Mouse (Mus musculus) forebrain, postnatal 0 days (tissue): ENCODE measurements around the gene Actr5. TPM values are rescaled to one million over a fixed set of nuclear protein-coding genes. Genes with fewer than 3 reads are reported as not detected.

Experiments used
- ATAC-seq: fragments of 200-750 bp; cut with Nextera tagmentation; 2 replicates; pipeline ENCODE4 v1.8.0; 2017; ENCODE audit warnings: mild to moderate bottlenecking, moderate library complexity
- DNase-seq: peaks from one replicate; pipeline ENCODE4 v3.0.0-alpha.2; 2015
- H3K27ac ChIP-seq: fragments of 300-500 bp; sonication (generic); 2 replicates; pipeline ENCODE4 v1.5.1; 2014; ENCODE audit warnings: low read depth, mild to moderate bottlenecking, antibody characterized with exemption, low read length, moderate library complexity, mixed read lengths
- H3K27me3 ChIP-seq: fragments of 300-500 bp; sonication (generic); 2 replicates; pipeline ENCODE4 v1.6.1; 2014; ENCODE audit warnings: mild to moderate bottlenecking, low read length, mixed read lengths; ENCODE audit not compliant: insufficient read depth
- H3K36me3 ChIP-seq: fragments of 300-500 bp; sonication (generic); 2 replicates; pipeline ENCODE4 v1.6.1; 2014; ENCODE audit warnings: mild to moderate bottlenecking, moderate library complexity; ENCODE audit not compliant: insufficient read depth
- H3K4me1 ChIP-seq: fragments of 300-500 bp; sonication (generic); 2 replicates; pipeline ENCODE4 v1.6.1; 2014; ENCODE audit warnings: antibody characterized with exemption; ENCODE audit not compliant: insufficient read depth
- H3K4me2 ChIP-seq: fragments of 300-500 bp; sonication (generic); 2 replicates; pipeline ENCODE4 v1.6.1; 2014; ENCODE audit warnings: low read depth, mild to moderate bottlenecking, moderate library complexity
- H3K4me3 ChIP-seq: fragments of 300-500 bp; sonication (generic); 2 replicates; pipeline ENCODE4 v1.5.1; 2014; ENCODE audit warnings: low read depth, low read length, mixed read lengths
- H3K9ac ChIP-seq: fragments of 300-500 bp; sonication (generic); 2 replicates; pipeline ENCODE4 v1.6.1; 2014; ENCODE audit warnings: mild to moderate bottlenecking
- H3K9me3 ChIP-seq: fragments of 300-500 bp; sonication (generic); 2 replicates; pipeline ENCODE4 v1.6.1; 2016; ENCODE audit warnings: low read length
- CTCF ChIP-seq: sonication (generic); IDR thresholded peaks from 2 replicates; pipeline ENCODE4 v1.5.1; 2016; ENCODE audit warnings: antibody characterized with exemption, control low read depth, low read depth
- WGBS: fragments of 180-500 bp; shearing (Covaris S2); extraction: QIAGEN DNeasy Blood & Tissue Kit; methylation state at CpG from one replicate; pipeline ENCODE4 v1.1.7; 2014; 5-methylcytosine and 5-hydroxymethylcytosine counted together
- polyA plus RNA-seq: library from polyadenylated mRNA; unstranded; fragments of >200 nt; fragmentation: Nextera tagmentation; extraction: Ambion mirVana; gene quantifications from 2 replicates; pipeline ENCODE4 v1.2.1, GENCODE M21; 2015
- total RNA-seq: library from RNA; depleted of rRNA; stranded (reverse); fragments of >200 nt; gene quantifications from 2 replicates; pipeline ENCODE4 v1.2.3, GENCODE M21; 2014

Gene Actr5
- total and polyA plus RNA-seq, 2 experiments from 2014 or later = 8.2 to 30.8 TPM

DNA sequence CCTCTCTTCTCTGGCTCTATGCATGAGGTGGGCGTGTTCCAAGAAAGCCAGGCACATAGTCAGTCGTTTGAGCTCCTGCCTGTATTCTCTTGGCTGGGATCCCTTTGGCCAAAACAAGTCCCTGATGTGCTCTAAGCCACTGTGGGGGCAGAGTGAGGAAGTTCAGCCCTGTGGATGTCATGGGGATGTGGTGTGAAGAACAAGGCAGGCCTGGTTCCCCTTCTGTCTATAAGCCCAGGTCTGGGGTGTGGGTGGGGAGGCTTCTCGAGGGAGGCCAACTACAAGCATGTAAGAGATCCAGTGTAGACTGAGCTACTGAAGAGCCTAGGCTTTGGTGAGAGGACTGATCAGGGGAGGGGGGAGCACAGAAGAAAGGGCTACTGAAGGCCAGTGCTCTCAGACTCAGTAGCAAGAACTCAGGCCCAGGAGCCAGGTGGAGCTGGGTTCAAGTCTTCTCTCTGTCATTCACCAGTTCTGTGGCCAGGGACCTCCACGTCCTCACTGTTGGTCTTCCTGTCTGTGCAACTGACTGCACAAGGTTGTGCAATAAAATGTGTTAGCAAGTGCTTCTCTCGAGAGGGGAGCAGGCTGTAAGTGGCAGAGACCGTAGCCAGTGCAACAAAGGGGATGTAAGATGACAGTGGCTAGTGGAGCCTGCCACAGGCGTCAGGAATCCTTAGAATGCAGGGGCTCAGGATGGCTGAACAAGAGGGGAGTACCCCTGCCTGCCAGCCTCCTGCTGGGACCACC lies 26.6 kb downstream of the Actr5 start:
- no peak overlapping the region for H3K27ac ChIP-seq
- H3K9ac ChIP-seq = no peak overlapping the region
- no peak overlapping the region for H3K4me3 ChIP-seq
- no peaks in the 10 kb centered on the region for H3K27me3 ChIP-seq
- TF ChIP-seq CTCF = no peak
- H3K4me2 ChIP-seq = no peak overlapping the region
- no peaks in the 10 kb centered on the region for H3K9me3 ChIP-seq
- no peaks in the 10 kb centered on the region for H3K4me1 ChIP-seq
- ATAC-seq = no peak
- H3K36me3 ChIP-seq = no peaks in the 10 kb centered on the region
- WGBS = 49% methylated on average over 7 of the region's 7 CpGs
- DNase-seq = no peak

DNA sequence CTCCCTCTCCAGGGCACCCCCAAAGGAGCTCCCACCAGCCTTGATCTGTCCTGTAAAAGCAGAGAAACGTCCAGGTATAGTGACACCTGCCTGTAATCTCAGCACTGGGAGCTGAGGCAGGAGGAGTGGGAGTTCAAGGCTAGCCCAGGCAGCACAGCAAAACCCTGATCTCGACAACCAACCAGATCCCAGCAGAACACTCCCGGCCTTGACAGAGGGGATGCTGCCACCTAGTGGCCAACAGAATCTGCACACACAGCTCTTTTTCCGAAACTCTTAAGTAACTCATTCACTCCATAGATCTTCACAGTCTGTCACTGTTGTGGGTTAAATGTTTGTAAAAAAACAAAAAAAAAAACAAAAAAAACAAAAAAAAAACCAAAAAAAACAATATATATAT lies 28.3 kb downstream of the Actr5 start:
- H3K4me1 ChIP-seq = no peaks in the 10 kb centered on the region
- H3K27me3 ChIP-seq = no peaks in the 10 kb centered on the region
- H3K36me3 ChIP-seq = no peaks in the 10 kb centered on the region
- peak; percentile 87 for ATAC-seq
- no peak overlapping the region for H3K4me2 ChIP-seq
- H3K27ac ChIP-seq = no peak overlapping the region
- H3K9me3 ChIP-seq = no peaks in the 10 kb centered on the region
- TF ChIP-seq CTCF = peak; percentile 90
- no peak overlapping the region for H3K4me3 ChIP-seq
- WGBS = 5% methylated on average over 4 of the region's 4 CpGs
- DNase-seq = peak; percentile 85
- no peak overlapping the region for H3K9ac ChIP-seq

DNA sequence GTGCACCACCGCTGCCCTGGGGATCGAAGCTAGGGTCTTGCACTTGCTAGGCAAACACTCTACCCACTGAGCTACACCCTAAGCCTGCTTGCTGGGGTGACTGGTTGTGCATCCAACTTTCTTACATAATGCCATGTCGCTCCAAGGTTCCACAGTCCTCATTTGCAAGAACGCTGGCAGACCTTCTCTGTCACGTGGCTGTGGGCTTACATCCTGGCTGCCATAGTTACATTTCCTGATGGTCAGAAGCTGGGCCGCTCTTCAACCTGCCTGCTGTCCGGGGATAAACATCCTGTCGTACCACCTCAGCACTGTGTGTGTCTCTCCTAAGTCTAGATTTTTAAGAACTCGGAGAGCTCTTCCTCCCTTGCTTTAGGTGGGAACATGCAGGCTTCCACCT lies 30.0 kb downstream of the Actr5 start:
- Histone ChIP-seq H3K9ac (no peak overlapping the region), H3K4me2 (no peak overlapping the region), H3K4me1 (no peaks in the 10 kb centered on the region), H3K36me3 (no peaks in the 10 kb centered on the region), H3K4me3 (no peak overlapping the region), H3K9me3 (no peaks in the 10 kb centered on the region), H3K27me3 (no peaks in the 10 kb centered on the region), H3K27ac (no peak overlapping the region)
- no peak for TF ChIP-seq CTCF
- no peak for DNase-seq
- WGBS = 84% methylated on average over 9 of the region's 9 CpGs
- ATAC-seq = no peak

DNA sequence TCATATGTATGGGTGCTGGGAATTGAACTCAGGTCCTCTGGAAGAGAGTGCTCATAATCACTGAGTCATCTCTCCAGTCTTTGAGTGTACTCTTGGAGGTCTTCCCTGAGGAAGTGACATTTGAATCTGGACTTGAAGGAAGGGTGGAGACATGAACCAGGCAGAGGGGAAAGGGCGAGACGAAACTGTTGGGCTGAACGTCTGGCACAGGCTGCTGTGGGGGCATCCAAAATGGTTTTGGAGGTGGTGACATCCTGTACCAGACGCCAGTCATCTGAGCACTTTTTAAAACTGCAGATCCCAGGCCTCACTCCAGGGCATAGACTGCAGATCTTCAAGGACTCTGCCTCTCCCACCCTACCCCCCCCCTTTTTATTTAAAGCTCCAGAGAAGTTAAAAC lies 31.1 kb downstream of the Actr5 start:
- 84% methylated on average over 4 of the region's 4 CpGs for WGBS
- H3K36me3 ChIP-seq = no peaks in the 10 kb centered on the region
- no peak overlapping the region for H3K4me2 ChIP-seq
- H3K4me1 ChIP-seq = no peaks in the 10 kb centered on the region
- no peak for TF ChIP-seq CTCF
- H3K9ac ChIP-seq = no peak overlapping the region
- ATAC-seq (no peak), DNase-seq (no peak)
- no peak overlapping the region for H3K27ac ChIP-seq
- no peak overlapping the region for H3K4me3 ChIP-seq
- no peaks in the 10 kb centered on the region for H3K27me3 ChIP-seq
- no peaks in the 10 kb centered on the region for H3K9me3 ChIP-seq

DNA sequence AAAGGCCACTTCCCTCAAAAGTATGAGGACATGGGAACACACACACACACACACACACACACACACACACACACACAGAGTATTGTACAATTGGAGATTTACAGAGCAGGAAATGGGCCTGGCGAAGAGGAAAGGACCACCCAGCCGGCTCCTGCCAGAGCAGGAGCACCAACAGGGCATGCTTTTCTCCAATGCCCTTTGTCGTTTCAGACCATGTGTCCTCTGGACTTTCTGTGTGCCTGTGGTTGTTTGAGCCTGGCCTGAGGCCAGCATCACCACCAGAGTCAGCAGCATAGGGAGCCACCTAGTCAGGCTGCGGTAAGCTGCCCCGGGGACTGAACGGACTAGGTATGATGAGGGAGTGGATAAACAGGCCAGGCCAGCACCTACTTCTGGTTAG lies 34.1 kb downstream of the Actr5 start:
- 54% methylated on average over 6 of the region's 6 CpGs for WGBS
- H3K4me2 ChIP-seq = no peak overlapping the region
- H3K27me3 ChIP-seq = no peaks in the 10 kb centered on the region
- no peak for DNase-seq
- no peak for TF ChIP-seq CTCF
- H3K27ac ChIP-seq = no peak overlapping the region
- H3K4me3 ChIP-seq = no peak overlapping the region
- H3K4me1 ChIP-seq = no peaks in the 10 kb centered on the region
- no peaks in the 10 kb centered on the region for H3K36me3 ChIP-seq
- H3K9ac ChIP-seq = no peak overlapping the region
- no peaks in the 10 kb centered on the region for H3K9me3 ChIP-seq
- peak; percentile 32; the same call in 1 of the 2 replicates for ATAC-seq

DNA sequence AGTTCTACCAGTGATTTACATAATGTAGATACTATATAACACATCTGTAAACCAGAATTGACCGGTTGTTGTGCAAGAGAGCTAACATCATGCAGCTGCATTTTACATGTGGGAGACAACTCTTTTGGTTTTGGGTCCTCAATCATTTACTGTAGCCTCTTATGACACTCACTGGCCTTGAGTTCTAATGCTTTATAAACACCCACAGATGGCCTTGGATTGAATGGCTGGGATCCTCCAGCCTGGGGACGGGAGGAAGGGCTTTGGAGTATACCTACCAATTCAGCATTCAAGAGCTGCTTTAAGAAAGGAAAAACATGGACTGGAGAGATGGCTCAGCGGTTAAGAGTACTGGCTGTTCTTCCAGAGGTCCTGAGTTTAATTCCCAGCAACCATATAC lies 34.7 kb downstream of the Actr5 start:
- Histone ChIP-seq H3K4me2 (no peak overlapping the region), H3K9me3 (no peaks in the 10 kb centered on the region), H3K27ac (no peak overlapping the region), H3K9ac (no peak overlapping the region), H3K27me3 (no peaks in the 10 kb centered on the region), H3K4me3 (no peak overlapping the region), H3K36me3 (no peaks in the 10 kb centered on the region), H3K4me1 (no peaks in the 10 kb centered on the region)
- ATAC-seq (no peak), DNase-seq (no peak)
- WGBS = 78% methylated on average over 3 of the region's 3 CpGs
- no peak for TF ChIP-seq CTCF

DNA sequence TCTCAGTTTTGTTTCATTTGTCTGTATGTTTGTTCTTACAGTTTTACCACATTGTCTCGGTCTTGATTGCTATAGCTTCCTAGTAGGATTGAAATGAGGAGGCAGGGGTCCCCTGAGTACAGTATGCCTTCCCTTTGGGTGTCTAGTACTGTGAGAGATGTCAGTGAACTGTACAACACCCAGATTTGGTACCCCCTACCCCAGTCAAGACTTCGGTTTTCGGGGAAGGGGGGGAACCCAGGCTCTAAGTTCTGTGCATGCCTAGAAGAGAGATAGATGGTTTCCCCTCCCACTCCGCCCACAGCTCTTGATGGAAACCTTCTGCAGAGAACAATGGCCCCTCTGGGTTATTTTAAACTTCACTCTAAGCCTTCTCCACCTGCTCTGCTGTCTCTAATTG lies 40.4 kb downstream of the Actr5 start, which contains the start of gene Ppp1r16b:
Ppp1r16b (plus strand) TSS at position 301 of the 400 bp plus-strand sequence.
- no peaks in the 10 kb centered on the region for H3K9me3 ChIP-seq
- 68% methylated on average over 4 of the region's 4 CpGs for WGBS
- no peak within 1 kb of the TSS for H3K9ac ChIP-seq
- no peaks in the 10 kb centered on the region for H3K27me3 ChIP-seq
- H3K4me3 ChIP-seq = no peak within 1 kb of the TSS
- H3K36me3 ChIP-seq = no peaks in the 10 kb centered on the region
- no peak for TF ChIP-seq CTCF
- DNase-seq (no peak), ATAC-seq (no peak)
- H3K4me2 ChIP-seq = no peak within 1 kb of the TSS
- peak within 1 kb of the TSS; percentile 90; the same call in 1 of the 2 replicates for H3K27ac ChIP-seq
- peaks cover 6% of the 10 kb centered on the region for H3K4me1 ChIP-seq
